Mouse (Mus musculus) spleen, adult 2 months (tissue): ENCODE results near the gene 4930522H14Rik.

Experiments used
- CTCF ChIP-seq: fragments of 200-500 bp; IDR thresholded peaks from 2 replicates; pipeline ENCODE4 v1.5.1; 2011; ENCODE audit warnings: mild to moderate bottlenecking, inconsistent platforms; ENCODE audit not compliant: insufficient read depth, insufficient read length, insufficient replicate concordance; ENCODE audit errors: extremely low read depth
- POLR2A ChIP-seq: fragments of 200-500 bp; IDR thresholded peaks from 2 replicates; pipeline ENCODE4 v1.6.1; 2011; ENCODE audit warnings: low read depth, low read length, inconsistent platforms

- TF ChIP-seq POLR2A, result no peak
- no peak for TF ChIP-seq CTCF
Measured at GRCm38 (mm10) chr4:109460421-109461179, 70.5 kb downstream of the 4930522H14Rik start.
